Mouse (Mus musculus): ENCODE measurements at regions not wholly inside any gene's neighbourhood (a gene's known extent, or its start where the extent isn't known, plus 50 kb on each side); places are given as distances from the start of the nearest gene placed in this dataset.

DNA sequence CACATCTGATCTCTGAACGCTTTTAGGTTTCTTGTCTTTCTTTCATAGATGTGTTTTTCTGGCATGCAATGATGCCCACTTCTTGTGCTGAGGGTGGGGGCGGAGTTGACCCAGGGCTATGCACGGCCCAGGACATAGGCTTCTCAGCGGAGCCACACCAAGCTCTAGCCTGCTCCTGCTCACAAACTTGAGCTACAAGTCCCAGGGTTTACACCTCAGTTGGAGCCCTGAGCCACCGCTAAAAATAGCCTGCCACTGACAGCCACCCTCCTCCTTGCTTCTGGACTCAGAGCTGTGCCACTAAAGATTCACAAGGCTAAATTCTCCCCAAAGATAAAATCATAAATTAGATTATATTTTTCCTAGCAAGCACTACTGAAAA is 72.9 kb upstream of the Medag start:
- no peak for TF ChIP-seq ZNF384 (IDR thresholded peaks at IDR 0.05; ENCODE audit: low read depth, low read length)
- no peak for TF ChIP-seq ZC3H11A (IDR thresholded peaks at IDR 0.05; ENCODE audit: borderline replicate concordance, low read depth, low read length)
- TF ChIP-seq MAFK (IDR thresholded peaks at IDR 0.05; ENCODE audit: insufficient read depth, low read depth, low read length): no peak
- TF ChIP-seq CHD2 (IDR thresholded peaks at IDR 0.05; ENCODE audit: low read depth, low read length): no peak
- no peak for TF ChIP-seq HCFC1 (IDR thresholded peaks at IDR 0.05; ENCODE audit: borderline replicate concordance, insufficient read depth, low read length)

Data from ES-E14 (cell line).